Mouse (Mus musculus): ENCODE measurements around the gene Wsb1. TPM values are rescaled to one million over a fixed set of nuclear protein-coding genes. Genes with fewer than 3 reads are reported as not detected.
"Not testable (repeated sequence)": the region's sequence is repeated elsewhere in the genome, so short reads cannot be mapped to it uniquely, and the experiment has no call there.

Wsb1 gene
- total RNA-seq (2021) (10 to 100 TPM; 11.3 to 16.3 TPM), polyA plus RNA-seq (2012; rRNA removed) (19.0 and 36.4 TPM in 2 replicates)
- long read RNA-seq, partial matches to known transcripts = 0 of 6 reads
- long read RNA-seq, other reads (novel, unspliced or antisense) = 1 of 6 reads

DNA sequence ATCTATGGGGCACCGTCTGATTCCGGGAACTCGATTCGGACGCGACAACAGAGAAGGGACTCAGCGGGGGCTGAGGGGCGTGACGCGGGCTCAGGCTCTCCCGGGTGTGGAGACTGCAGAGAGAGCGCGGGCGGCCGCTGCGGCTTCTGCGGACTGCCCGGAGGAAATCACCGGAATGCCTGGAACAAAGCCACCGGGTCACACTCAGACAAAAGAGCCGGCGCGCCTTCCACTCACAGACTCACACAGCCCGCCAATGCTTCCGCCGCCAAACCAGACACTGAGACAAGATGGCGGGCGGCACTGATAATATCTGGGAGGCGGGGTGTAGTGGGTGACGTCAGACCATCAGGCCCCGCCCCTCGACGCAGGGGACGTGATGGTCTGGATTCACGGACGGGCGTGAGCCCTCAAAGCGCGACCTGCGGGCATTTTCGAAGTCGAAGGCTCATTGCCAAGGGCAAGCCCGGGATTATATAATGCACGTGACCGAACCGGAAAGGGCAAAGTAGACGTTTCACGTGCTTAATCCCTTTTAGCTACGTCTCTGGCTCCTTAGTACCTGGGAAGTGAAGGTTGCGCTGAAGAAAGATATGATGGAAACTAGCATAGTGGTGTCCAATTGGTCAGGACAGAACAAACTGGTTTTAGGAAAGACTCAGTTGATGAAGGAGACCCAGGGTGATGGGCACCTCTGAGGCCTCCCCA is at the start of gene Wsb1:
Wsb1 (minus strand) TSS at position 281 of the 708 bp plus-strand sequence.
- Histone ChIP-seq H3K36me3 (ENCODE audit: control insufficient read depth, insufficient read depth, low read length) (peaks cover 21% of the 10 kb centered on the region), H3K4me1 (ENCODE audit: control insufficient read depth, insufficient read depth, low read length) (peaks cover 6% of the 10 kb centered on the region), H3K79me2 (replicated peaks; ENCODE audit: control insufficient read depth, insufficient read depth, low read length) (peaks cover 3% of the 10 kb centered on the region; the same call in 1 of the 2 replicates), H3K27ac (peak within 1 kb of the TSS; percentile 95), H3K4me3 (peak within 1 kb of the TSS; percentile 79), H3K9ac (ENCODE audit: low read depth, low read length) (peak within 1 kb of the TSS; percentile 83), H3K27me3 (ENCODE audit: control insufficient read depth, insufficient read depth, low read length) (no peaks in the 10 kb centered on the region)
- intact Hi-C loops (cut with DNase I) = loop anchor here (2.0 kb wide), 3 partner anchors 22 to 34 kb away; no protein-coding TSS in a partner anchor
- no peak for TF ChIP-seq EP300 (IDR thresholded peaks at IDR 0.05; ENCODE audit: insufficient read depth, low read depth, low read length)
- no peak for TF ChIP-seq CTCF (IDR thresholded peaks at IDR 0.05)
- TF ChIP-seq POLR2A (IDR thresholded peaks at IDR 0.05; ENCODE audit: insufficient read depth, low read depth, low read length) = peak; percentile 98
- WGBS = 1% methylated on average over 50 of the region's 50 CpGs
- peak; percentile 94 to 95 for DNase-seq

DNA sequence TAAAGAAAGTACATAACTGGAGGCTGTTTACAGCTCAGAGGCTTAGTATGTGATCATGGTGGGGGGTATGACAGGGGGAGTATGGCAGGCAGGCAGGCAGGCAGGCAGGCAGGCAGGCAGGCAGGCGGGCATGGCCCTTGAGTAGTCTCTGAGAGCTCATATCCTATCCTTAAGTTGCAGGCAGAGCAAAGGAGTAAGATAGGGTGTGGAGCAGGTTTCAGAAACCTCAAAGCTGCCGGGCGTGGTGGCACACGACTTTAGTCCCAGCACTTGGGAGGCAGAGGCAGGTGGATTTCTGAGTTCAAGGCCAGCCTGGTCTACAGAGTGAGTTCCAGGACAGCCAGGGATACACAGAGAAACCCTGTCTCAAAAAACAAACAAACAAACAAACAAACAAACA is 49.8 kb upstream of the Wsb1 start:
- H3K79me2 ChIP-seq (replicated peaks; ENCODE audit: control insufficient read depth, insufficient read depth, low read length); H3K4me3 ChIP-seq; DNase-seq; H3K36me3 ChIP-seq (ENCODE audit: control insufficient read depth, insufficient read depth, low read length); H3K27ac ChIP-seq; intact Hi-C loops (cut with DNase I); H3K27me3 ChIP-seq (ENCODE audit: control insufficient read depth, insufficient read depth, low read length); H3K9ac ChIP-seq (ENCODE audit: low read depth, low read length): not testable (repeated sequence)
- WGBS = 92% methylated on average over 4 of the region's 4 CpGs
- H3K4me1 ChIP-seq (ENCODE audit: control insufficient read depth, insufficient read depth, low read length) = peaks cover 17% of the 10 kb centered on the region

DNA sequence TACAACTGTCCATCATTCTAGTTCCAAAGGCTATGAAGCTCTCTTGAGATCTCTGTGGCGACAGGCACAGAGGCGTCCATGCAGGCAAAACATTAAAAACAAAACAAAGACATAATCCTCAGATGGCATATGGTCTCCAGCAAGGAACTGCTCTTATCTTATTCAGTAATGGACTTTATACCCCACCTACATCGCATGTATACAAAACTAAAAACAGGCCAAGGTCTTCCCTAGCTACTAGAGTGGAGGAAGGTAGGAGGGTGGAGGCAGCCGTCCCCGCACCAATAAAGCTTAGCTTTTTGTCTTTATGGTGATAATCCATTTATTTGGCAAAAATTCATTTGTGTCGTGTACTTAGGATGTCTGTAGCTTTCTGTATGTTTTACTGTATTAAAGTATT is 48.6 kb upstream of the Wsb1 start:
- TF ChIP-seq CTCF (IDR thresholded peaks at IDR 0.05) (no peak), POLR2A (IDR thresholded peaks at IDR 0.05; ENCODE audit: insufficient read depth, low read depth, low read length) (no peak), EP300 (IDR thresholded peaks at IDR 0.05; ENCODE audit: insufficient read depth, low read depth, low read length) (no peak)
- 90% methylated on average over 6 of the region's 6 CpGs for WGBS

DNA sequence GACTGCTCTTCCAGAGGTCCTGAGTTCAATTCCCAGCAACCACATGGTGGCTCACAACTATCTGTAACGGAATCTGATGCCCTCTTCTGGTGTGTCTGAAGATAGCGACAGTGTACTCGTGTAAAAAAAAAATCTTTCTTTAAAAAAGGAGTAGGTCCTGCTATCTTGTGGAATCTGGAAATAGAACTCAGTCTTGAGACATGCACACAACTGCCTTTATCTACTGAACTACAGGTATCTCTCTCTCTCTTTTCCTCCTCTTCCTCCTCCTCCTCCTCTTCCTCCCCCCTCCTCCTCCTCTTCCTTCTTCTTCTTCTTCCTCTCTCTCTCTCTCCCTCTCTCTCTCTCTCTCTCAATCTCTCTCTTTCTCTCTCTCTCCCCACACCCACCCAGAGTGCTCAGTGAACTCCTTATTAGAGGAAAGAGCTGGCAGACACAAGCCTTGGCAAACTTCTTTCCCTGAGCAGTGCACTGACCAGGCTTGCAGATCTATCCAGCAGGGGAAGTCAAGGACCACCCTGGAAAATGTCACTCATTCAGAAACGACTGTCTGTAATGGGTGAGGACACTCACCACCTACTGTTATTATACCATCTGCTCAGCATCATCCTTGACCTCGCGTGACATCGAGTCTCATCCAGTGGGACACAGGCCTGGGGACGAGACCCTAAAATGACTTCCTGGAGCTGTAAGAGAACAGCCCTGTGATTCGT is 45.4 kb upstream of the Wsb1 start:
- Histone ChIP-seq H3K27ac (no peak overlapping the region), H3K79me2 (replicated peaks; ENCODE audit: control insufficient read depth, insufficient read depth, low read length) (no peaks in the 10 kb centered on the region), H3K27me3 (ENCODE audit: control insufficient read depth, insufficient read depth, low read length) (no peaks in the 10 kb centered on the region), H3K4me3 (no peak overlapping the region), H3K4me1 (ENCODE audit: control insufficient read depth, insufficient read depth, low read length) (no peaks in the 10 kb centered on the region), H3K9ac (ENCODE audit: low read depth, low read length) (no peak overlapping the region), H3K36me3 (ENCODE audit: control insufficient read depth, insufficient read depth, low read length) (no peaks in the 10 kb centered on the region)
- intact Hi-C loops (cut with DNase I) = loop anchor here (5.0 kb wide), 1 partner anchor 333 kb away; no protein-coding TSS in a partner anchor
- WGBS = 65% methylated on average over 9 of the region's 9 CpGs
- TF ChIP-seq EP300 (IDR thresholded peaks at IDR 0.05; ENCODE audit: insufficient read depth, low read depth, low read length) (no peak), CTCF (IDR thresholded peaks at IDR 0.05) (peak; percentile 35), POLR2A (IDR thresholded peaks at IDR 0.05; ENCODE audit: insufficient read depth, low read depth, low read length) (no peak)
- no peak for DNase-seq

More for the DNA sequence above, 48.6 kb upstream of the Wsb1 start:
- Histone ChIP-seq H3K27ac (no peak overlapping the region), H3K79me2 (replicated peaks; ENCODE audit: control insufficient read depth, insufficient read depth, low read length) (no peaks in the 10 kb centered on the region), H3K36me3 (ENCODE audit: control insufficient read depth, insufficient read depth, low read length) (no peaks in the 10 kb centered on the region), H3K4me1 (ENCODE audit: control insufficient read depth, insufficient read depth, low read length) (peaks cover 17% of the 10 kb centered on the region), H3K9ac (ENCODE audit: low read depth, low read length) (no peak overlapping the region), H3K4me3 (no peak overlapping the region), H3K27me3 (ENCODE audit: control insufficient read depth, insufficient read depth, low read length) (no peaks in the 10 kb centered on the region)
- intact Hi-C loops (cut with DNase I) = no loop called here
- no peak for DNase-seq

DNA sequence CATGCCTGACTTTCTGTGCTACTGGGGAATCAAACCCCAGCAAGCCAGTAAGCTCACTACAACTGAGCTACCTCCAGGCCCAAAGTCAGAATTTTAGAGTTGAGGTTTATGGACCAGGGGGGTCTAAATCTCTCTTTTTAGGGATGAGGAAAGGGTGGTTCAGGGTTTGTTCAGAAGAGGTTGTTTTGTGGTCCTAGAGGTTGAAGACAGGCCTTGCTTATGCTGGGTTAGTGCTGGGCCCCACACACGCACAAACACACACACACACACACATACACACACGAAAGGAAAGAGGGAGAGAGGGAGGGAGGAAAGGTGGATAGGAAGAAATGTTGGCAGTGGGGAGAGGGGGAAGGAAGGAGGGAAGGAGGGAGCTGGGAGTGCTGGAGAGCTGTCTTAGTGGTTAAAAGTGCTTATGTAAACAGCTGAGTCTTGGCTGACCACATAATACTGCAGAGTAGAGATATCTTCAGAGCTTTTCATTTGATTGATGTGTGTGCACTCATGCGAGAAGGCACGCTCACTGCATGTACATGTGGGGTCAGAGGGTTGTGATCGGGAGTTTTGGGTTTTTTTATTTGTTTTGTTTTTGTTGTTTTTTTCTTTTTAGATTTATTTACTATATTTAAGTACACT is 42.5 kb upstream of the Wsb1 start, which contains the start of gene Gm9964:
Gm9964 (minus strand) TSS at position 51 of the 636 bp plus-strand sequence.
- H3K27ac ChIP-seq = no peak within 1 kb of the TSS
- TF ChIP-seq CTCF (IDR thresholded peaks at IDR 0.05) = no peak
- no peak for TF ChIP-seq POLR2A (IDR thresholded peaks at IDR 0.05; ENCODE audit: insufficient read depth, low read depth, low read length)
- no peak for TF ChIP-seq EP300 (IDR thresholded peaks at IDR 0.05; ENCODE audit: insufficient read depth, low read depth, low read length)

More for the DNA sequence above, 42.5 kb upstream of the Wsb1 start, which contains the start of gene Gm9964:
- Histone ChIP-seq H3K36me3 (ENCODE audit: control insufficient read depth, insufficient read depth, low read length) (no peaks in the 10 kb centered on the region), H3K4me3 (no peak within 1 kb of the TSS), H3K4me1 (ENCODE audit: control insufficient read depth, insufficient read depth, low read length) (no peaks in the 10 kb centered on the region), H3K9ac (ENCODE audit: low read depth, low read length) (no peak within 1 kb of the TSS), H3K79me2 (replicated peaks; ENCODE audit: control insufficient read depth, insufficient read depth, low read length) (no peaks in the 10 kb centered on the region), H3K27me3 (ENCODE audit: control insufficient read depth, insufficient read depth, low read length) (no peaks in the 10 kb centered on the region)
- WGBS = 90% methylated on average over 5 of the region's 5 CpGs
- intact Hi-C loops (cut with DNase I) = loop anchor here (1.0 to 5.0 kb wide), 3 partner anchors 72 to 330 kb away; no protein-coding TSS in a partner anchor
- no peak for DNase-seq
